Mouse (Mus musculus): ENCODE data around the gene Abcd2. TPM values are rescaled to one million over a fixed set of nuclear protein-coding genes. Genes with fewer than 3 reads are reported as not detected.

The Abcd2 gene
- polyA plus RNA-seq, 1 experiment: 26.0 TPM

DNA sequence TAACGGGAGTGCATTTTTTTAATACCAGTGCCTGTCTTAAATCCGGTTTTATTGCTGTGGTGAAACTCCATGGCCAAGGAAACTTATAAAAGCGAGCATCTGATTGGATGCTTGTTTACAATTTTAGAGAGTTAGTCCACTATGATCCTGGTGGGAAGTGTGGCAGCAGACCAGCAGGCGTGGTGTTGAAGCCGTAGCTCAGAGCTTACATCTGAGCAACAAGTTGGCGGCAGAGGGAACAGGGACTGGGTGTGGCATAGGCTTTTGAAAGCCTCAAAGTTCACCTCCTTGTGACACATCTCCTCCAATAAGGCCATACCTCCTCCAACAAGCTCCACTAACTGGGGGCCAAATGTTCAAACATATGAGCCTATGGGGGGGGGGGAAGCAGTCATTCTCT, 95.0 kb downstream of the Abcd2 start:
- Histone ChIP-seq H3K27ac (ENCODE audit: insufficient read depth, low read length) (no peak overlapping the region), H3K27me3 (ENCODE audit: control insufficient read depth, insufficient read depth, low read length) (no peaks in the 10 kb centered on the region; the same call in 1 of the 2 replicates), H3K4me3 (replicated peaks; ENCODE audit: insufficient read depth, low read depth, low read length) (no peak overlapping the region), H3K4me1 (ENCODE audit: control insufficient read depth, insufficient read depth, low read length) (no peaks in the 10 kb centered on the region)
- no peak for DNase-seq
- WGBS: 78% methylated on average over 6 of the region's 6 CpGs
- no peak for TF ChIP-seq CTCF (IDR thresholded peaks at IDR 0.05; ENCODE audit: borderline replicate concordance, insufficient read depth, low read depth, low read length)
- no peak for TF ChIP-seq POLR2A (IDR thresholded peaks at IDR 0.05; ENCODE audit: borderline replicate concordance, insufficient read depth, low read length)

Other genes starting within 250 kb of the Abcd2 start
- gene Kif21a, start 141.9 kb downstream of the Abcd2 start, polyA plus RNA-seq (2012; rRNA removed): 81.0 and 82.4 TPM in 2 replicates
- 0.15 and 0.17 TPM in 2 replicates for gene CN725425, start 7.7 kb upstream of the Abcd2 start, polyA plus RNA-seq (2012; rRNA removed)